Mouse (Mus musculus): ENCODE results near the gene Golga7b. TPM values are rescaled to one million over a fixed set of nuclear protein-coding genes. Genes with fewer than 3 reads are reported as not detected.

Golga7b gene
- polyA plus RNA-seq, 2 experiments: 0.11 TPM; not detected in 1

- DNase-seq (ENCODE audit: low spot score) (no peak), ATAC-seq (ENCODE audit: low FRiP score, low read depth) (no peak)
- 84% methylated on average over 13 of the region's 13 CpGs for WGBS
- Histone ChIP-seq H3K4me2 (replicated peaks; ENCODE audit: low read depth, low read length, severe bottlenecking) (no peak overlapping the region), H3K4me3 (replicated peaks; ENCODE audit: low read length) (no peak overlapping the region), H3K27me3 (ENCODE audit: control insufficient read depth, insufficient read depth, low read length) (no peaks in the 10 kb centered on the region), H3K27ac (replicated peaks; ENCODE audit: low read depth, low read length) (no peak overlapping the region), H3K36me3 (ENCODE audit: control insufficient read depth, insufficient read depth, low read length) (no peaks in the 10 kb centered on the region), H3K9ac (ENCODE audit: low read depth, low read length, severe bottlenecking) (no peak overlapping the region), H3K4me1 (ENCODE audit: control insufficient read depth, insufficient read depth, low read length) (no peaks in the 10 kb centered on the region), H3K9me3 (ENCODE audit: control insufficient read depth, low read length) (no peaks in the 10 kb centered on the region)
- TF ChIP-seq POLR2A (IDR thresholded peaks at IDR 0.05; ENCODE audit: borderline replicate concordance, extremely low read depth, insufficient read depth, insufficient read length): no peak
Observed at GRCm38 (mm10) chr19:42230986-42231385, 16.4 kb upstream of the Golga7b start.

GRCm38 (mm10) chr19:42237602-42238340, 9.6 kb upstream of the Golga7b start:
- TF ChIP-seq POLR2A (IDR thresholded peaks at IDR 0.05; ENCODE audit: borderline replicate concordance, extremely low read depth, insufficient read depth, insufficient read length): no peak
- Histone ChIP-seq H3K36me3 (ENCODE audit: control insufficient read depth, insufficient read depth, low read length) (no peaks in the 10 kb centered on the region), H3K9ac (ENCODE audit: low read depth, low read length, severe bottlenecking) (no peak overlapping the region), H3K27ac (replicated peaks; ENCODE audit: low read depth, low read length) (no peak overlapping the region), H3K27me3 (ENCODE audit: control insufficient read depth, insufficient read depth, low read length) (no peaks in the 10 kb centered on the region), H3K4me2 (replicated peaks; ENCODE audit: low read depth, low read length, severe bottlenecking) (no peak overlapping the region), H3K4me3 (replicated peaks; ENCODE audit: low read length) (no peak overlapping the region), H3K4me1 (ENCODE audit: control insufficient read depth, insufficient read depth, low read length) (no peaks in the 10 kb centered on the region), H3K9me3 (ENCODE audit: control insufficient read depth, low read length) (no peaks in the 10 kb centered on the region)
- DNase-seq (ENCODE audit: low spot score) (no peak), ATAC-seq (ENCODE audit: low FRiP score, low read depth) (no peak)
- WGBS: 16% methylated on average over 4 of the region's 4 CpGs

- Histone ChIP-seq H3K36me3 (ENCODE audit: control insufficient read depth, insufficient read depth, low read length) (no peaks in the 10 kb centered on the region), H3K27ac (replicated peaks; ENCODE audit: low read depth, low read length) (no peak overlapping the region), H3K9me3 (ENCODE audit: control insufficient read depth, low read length) (no peaks in the 10 kb centered on the region), H3K27me3 (ENCODE audit: control insufficient read depth, insufficient read depth, low read length) (no peaks in the 10 kb centered on the region), H3K9ac (ENCODE audit: low read depth, low read length, severe bottlenecking) (no peak overlapping the region), H3K4me1 (ENCODE audit: control insufficient read depth, insufficient read depth, low read length) (no peaks in the 10 kb centered on the region), H3K4me3 (replicated peaks; ENCODE audit: low read length) (no peak overlapping the region), H3K4me2 (replicated peaks; ENCODE audit: low read depth, low read length, severe bottlenecking) (no peak overlapping the region)
- ATAC-seq (ENCODE audit: low FRiP score, low read depth) (no peak), DNase-seq (ENCODE audit: low spot score) (no peak)
- WGBS: 61% methylated on average over 7 of the region's 7 CpGs
- TF ChIP-seq POLR2A (IDR thresholded peaks at IDR 0.05; ENCODE audit: borderline replicate concordance, extremely low read depth, insufficient read depth, insufficient read length): no peak
Observed at GRCm38 (mm10) chr19:42238341-42238715, 9.0 kb upstream of the Golga7b start.

GRCm38 (mm10) chr19:42240881-42241280, 6.5 kb upstream of the Golga7b start:
- Histone ChIP-seq H3K9me3 (ENCODE audit: control insufficient read depth, low read length) (no peaks in the 10 kb centered on the region), H3K27me3 (ENCODE audit: control insufficient read depth, insufficient read depth, low read length) (no peaks in the 10 kb centered on the region), H3K4me2 (replicated peaks; ENCODE audit: low read depth, low read length, severe bottlenecking) (no peak overlapping the region), H3K9ac (ENCODE audit: low read depth, low read length, severe bottlenecking) (no peak overlapping the region), H3K36me3 (ENCODE audit: control insufficient read depth, insufficient read depth, low read length) (no peaks in the 10 kb centered on the region), H3K27ac (replicated peaks; ENCODE audit: low read depth, low read length) (no peak overlapping the region), H3K4me1 (ENCODE audit: control insufficient read depth, insufficient read depth, low read length) (no peaks in the 10 kb centered on the region), H3K4me3 (replicated peaks; ENCODE audit: low read length) (no peak overlapping the region)
- no peak for DNase-seq (ENCODE audit: low spot score)
- ATAC-seq (ENCODE audit: low FRiP score, low read depth): no peak
- no peak for TF ChIP-seq POLR2A (IDR thresholded peaks at IDR 0.05; ENCODE audit: borderline replicate concordance, extremely low read depth, insufficient read depth, insufficient read length)
- WGBS: 39% methylated on average over 8 of the region's 8 CpGs

GRCm38 (mm10) chr19:42243401-42243800, 4.0 kb upstream of the Golga7b start:
- Histone ChIP-seq H3K9me3 (ENCODE audit: control insufficient read depth, low read length) (no peaks in the 10 kb centered on the region), H3K9ac (ENCODE audit: low read depth, low read length, severe bottlenecking) (no peak overlapping the region), H3K4me3 (replicated peaks; ENCODE audit: low read length) (no peak overlapping the region), H3K36me3 (ENCODE audit: control insufficient read depth, insufficient read depth, low read length) (no peaks in the 10 kb centered on the region), H3K4me2 (replicated peaks; ENCODE audit: low read depth, low read length, severe bottlenecking) (no peak overlapping the region), H3K27me3 (ENCODE audit: control insufficient read depth, insufficient read depth, low read length) (no peaks in the 10 kb centered on the region), H3K27ac (replicated peaks; ENCODE audit: low read depth, low read length) (no peak overlapping the region), H3K4me1 (ENCODE audit: control insufficient read depth, insufficient read depth, low read length) (no peaks in the 10 kb centered on the region)
- DNase-seq (ENCODE audit: low spot score) (no peak), ATAC-seq (ENCODE audit: low FRiP score, low read depth) (no peak)
- 38% methylated on average over 3 of the region's 3 CpGs for WGBS
- no peak for TF ChIP-seq POLR2A (IDR thresholded peaks at IDR 0.05; ENCODE audit: borderline replicate concordance, extremely low read depth, insufficient read depth, insufficient read length)
